Mouse (Mus musculus) brain, embryonic 14.5 days (tissue): ENCODE results near the gene Abcc12. TPM values are rescaled to one million over a fixed set of nuclear protein-coding genes. Genes with fewer than 3 reads are reported as not detected.

Experiments
- DNase-seq: peaks from one replicate; pipeline ENCODE4 v3.0.0-alpha.2; 2011; ENCODE audit warnings: low read depth
- CTCF ChIP-seq: fragments of 200-500 bp; IDR thresholded peaks from 2 replicates; pipeline ENCODE4 v1.5.1; 2012; ENCODE audit warnings: inconsistent platforms, mild to moderate bottlenecking, moderate library complexity, borderline replicate concordance; ENCODE audit not compliant: insufficient read depth, insufficient read length; ENCODE audit errors: extremely low read depth
- POLR2A ChIP-seq: fragments of 200-500 bp; IDR thresholded peaks from 2 replicates; pipeline ENCODE4 v1.6.1; 2012; ENCODE audit warnings: mild to moderate bottlenecking, inconsistent platforms, borderline replicate concordance; ENCODE audit not compliant: poor library complexity, insufficient read depth, insufficient read length, severe bottlenecking; ENCODE audit errors: extremely low read depth
- polyA plus RNA-seq: library from polyadenylated mRNA; depleted of rRNA; stranded (reverse); fragments of >200 nt; gene quantifications from 2 replicates; pipeline ENCODE4 v1.2.3, GENCODE M21; 2012

Gene Abcc12
- polyA plus RNA-seq, 1 experiment, result 0.23 TPM

DNA sequence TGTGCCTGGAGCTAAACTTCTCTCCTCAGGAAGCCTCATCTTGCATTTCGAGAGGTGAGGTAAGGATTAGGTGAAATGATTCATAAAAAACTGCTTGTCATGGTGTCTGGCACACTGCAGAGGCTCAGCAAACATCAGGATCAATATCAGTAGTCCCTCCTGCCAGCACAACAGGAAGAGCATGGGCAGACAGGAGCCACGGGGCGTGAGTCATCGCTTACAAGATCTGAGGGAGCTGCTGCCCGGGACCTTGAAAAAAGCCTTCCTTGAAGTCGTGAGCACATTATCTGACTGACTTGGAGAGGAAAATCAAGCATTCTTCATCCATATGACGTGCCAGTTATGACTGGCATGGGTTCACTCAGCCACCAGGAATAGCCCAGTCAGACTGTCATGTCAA is 79.1 kb downstream of the Abcc12 start:
- no peak for DNase-seq
- TF ChIP-seq CTCF (no peak), POLR2A (no peak)

DNA sequence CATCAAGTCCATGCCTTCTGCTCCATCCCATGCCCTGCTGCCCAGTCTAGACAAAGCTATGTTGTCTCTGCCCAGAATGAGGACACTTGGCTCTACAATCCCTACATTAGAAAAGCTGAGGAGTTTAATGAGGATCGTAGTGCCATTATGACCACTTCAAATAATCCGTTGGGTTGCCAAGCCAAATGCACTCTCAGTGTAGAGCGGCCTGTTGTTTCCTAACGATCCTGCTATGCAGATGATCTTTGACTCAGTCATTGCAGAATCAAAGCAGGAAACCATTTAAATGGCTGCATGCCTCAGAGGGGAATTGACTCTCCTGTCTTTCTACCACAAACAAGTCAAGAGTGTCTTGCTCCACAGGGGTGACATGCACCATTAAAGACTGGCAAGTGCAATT is 85.4 kb downstream of the Abcc12 start:
- no peak for DNase-seq
- TF ChIP-seq CTCF, result no peak
- TF ChIP-seq POLR2A, result no peak

GRCm38 (mm10) chr8:86493841-86494240 is 86.6 kb downstream of the Abcc12 start:
- TF ChIP-seq POLR2A (no peak), CTCF (no peak)
- no peak for DNase-seq

- TF ChIP-seq CTCF (no peak), POLR2A (no peak)
- no peak for DNase-seq
Measured at GRCm38 (mm10) chr8:86485411-86485810, 95.1 kb downstream of the Abcc12 start.

- no peak for DNase-seq
- TF ChIP-seq POLR2A, result no peak
- TF ChIP-seq CTCF, result no peak
Measured at GRCm38 (mm10) chr8:86484244-86484643, 96.2 kb downstream of the Abcc12 start.

DNA sequence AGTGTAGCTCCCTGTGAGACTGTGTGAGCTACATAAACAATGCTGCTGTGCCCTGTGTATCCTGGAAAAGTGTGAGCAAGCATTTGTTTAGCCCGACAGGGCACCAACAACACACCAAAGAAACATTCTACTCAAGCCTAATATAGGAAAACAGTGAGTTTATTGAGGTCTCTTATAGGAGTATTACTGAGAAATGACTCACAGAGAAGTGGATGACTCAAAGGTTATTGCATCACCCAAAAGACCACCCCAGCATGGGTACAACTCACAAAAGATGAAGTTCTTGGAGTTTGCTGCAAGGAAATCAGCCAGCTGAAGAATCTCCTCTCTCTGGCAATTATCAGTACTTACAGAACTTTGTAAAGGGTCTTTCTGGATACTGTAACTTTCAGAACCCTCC is 98.4 kb downstream of the Abcc12 start:
- TF ChIP-seq POLR2A (no peak), CTCF (no peak)
- DNase-seq, result no peak

DNA sequence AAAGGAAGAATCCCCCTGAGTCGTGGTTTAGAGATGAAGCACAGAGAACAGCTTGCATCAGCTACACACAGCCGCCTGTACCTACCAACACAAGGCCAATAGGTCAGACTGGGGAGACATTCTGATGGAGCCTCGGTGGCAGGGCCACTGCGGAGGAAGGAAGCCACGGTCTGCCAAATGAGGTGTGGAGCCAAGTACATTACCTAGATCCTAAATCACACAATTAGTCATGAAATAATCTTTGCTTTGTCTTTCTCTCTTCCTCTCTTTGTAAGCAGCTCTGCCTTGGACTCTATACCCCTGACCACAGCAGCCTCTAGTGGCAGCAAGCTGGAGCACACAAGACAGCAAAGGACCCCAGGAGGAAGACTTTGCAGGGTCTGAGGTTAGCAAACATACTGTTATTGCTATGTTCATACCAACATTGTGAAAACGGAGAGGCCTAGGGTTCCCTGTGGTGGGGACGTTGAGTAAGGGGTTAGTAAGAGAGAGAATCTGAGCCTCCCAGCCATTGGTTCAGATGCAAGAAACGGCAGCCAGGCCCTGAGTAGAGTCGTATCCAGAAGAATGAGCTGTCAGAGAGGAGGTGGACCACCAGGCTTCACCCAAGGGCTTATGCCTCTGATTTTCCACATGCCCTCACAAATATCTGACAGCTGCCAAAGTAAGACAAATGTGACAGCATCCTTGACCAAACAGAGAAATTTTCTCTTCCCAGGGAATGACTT is 104.6 kb downstream of the Abcc12 start:
- peak; percentile 91 for DNase-seq
- TF ChIP-seq CTCF, result peak; percentile 89
- TF ChIP-seq POLR2A, result no peak

DNA sequence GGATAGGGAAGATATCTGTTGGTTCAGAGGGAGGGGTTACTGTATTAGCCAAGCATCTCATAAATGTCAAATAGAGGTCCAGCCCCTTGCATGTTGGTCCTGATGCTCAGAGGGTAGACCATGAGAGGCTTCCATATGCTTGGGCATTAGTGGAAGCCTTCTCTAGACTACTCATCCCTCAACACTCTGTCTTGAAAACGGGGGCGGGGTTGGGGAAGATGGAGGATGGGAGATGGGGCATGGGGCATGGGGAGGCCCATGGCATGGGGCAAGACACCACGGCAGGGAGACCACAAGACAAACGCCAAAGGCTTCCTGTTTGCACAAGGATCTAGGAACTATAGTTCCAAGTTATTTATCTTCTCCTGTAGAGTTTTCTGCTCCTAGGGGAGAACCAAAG is 106.0 kb downstream of the Abcc12 start:
- TF ChIP-seq CTCF (no peak), POLR2A (no peak)
- no peak for DNase-seq

DNA sequence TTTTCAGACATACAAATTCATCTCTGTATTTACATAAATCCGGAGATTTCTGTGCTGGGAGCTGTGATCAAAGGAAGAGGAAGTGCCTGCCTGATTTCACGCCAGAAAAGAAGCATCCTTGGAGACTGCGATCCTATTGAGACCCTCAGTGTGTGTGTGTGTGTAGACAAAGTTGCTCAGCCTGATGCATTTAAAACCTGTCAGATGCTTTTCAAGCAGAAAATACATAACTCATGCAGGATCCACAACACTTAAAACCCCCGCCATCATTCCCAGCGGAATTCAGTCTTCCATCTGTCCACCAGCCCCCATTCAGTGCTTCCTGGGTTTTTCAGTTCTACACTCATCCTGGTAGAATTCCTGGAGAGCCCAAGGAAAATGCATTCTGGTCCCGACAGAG is 107.4 kb downstream of the Abcc12 start:
- TF ChIP-seq POLR2A, result no peak
- no peak for TF ChIP-seq CTCF
- DNase-seq, result peak; percentile 69

DNA sequence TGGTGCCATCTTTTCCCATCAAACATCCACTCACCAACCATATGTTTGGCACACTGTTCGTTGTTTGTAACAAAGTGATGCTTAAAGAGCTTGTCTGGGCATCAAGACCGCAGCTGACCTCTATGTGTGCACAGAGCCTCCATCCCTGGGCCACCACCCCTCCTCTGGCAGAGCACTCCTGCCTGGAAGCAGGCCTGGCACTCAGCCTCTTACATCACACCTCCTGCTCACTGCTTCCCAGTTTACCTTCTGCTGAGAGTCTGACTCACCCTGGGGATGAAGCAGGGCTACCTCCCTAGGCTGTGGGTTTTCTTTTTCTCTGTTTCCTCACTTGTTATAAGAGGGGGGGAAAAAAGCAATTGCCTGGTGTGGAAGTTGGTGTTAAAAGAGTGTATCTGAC is 109.8 kb downstream of the Abcc12 start:
- peak; percentile 33 for DNase-seq
- TF ChIP-seq POLR2A (no peak), CTCF (no peak)

GRCm38 (mm10) chr8:86463215-86463614 is 117.3 kb downstream of the Abcc12 start:
- TF ChIP-seq CTCF, result no peak
- no peak for TF ChIP-seq POLR2A
- DNase-seq, result no peak

DNA sequence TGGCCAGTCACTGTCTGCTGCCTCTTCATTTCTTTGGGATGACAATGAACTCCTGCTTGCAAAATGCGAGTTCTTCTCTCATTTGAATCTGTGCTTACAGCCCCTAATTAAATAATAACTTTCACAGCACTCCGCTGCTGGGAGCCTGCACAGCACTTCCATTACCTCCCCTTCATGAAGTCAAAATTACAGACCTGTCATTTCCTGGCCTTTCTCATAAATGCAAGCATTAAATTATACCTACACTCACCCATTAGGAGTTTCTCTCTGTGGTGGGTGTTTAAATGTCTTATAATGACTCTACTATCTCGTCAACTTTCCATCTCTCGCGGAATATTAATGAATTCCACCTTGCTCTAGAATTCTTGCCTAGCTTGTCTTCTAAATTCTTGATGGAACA is 120.1 kb downstream of the Abcc12 start:
- TF ChIP-seq CTCF, result no peak
- no peak for TF ChIP-seq POLR2A
- DNase-seq, result peak; percentile 61

- no peak for TF ChIP-seq CTCF
- TF ChIP-seq POLR2A, result no peak
- DNase-seq, result no peak
Measured at GRCm38 (mm10) chr8:86453697-86454480, 126.6 kb downstream of the Abcc12 start.
